Mouse (Mus musculus) brain, embryonic 14.5 days (tissue): ENCODE results near the gene Uba52.

Source experiments
- CTCF ChIP-seq: fragments of 200-500 bp; IDR thresholded peaks from 2 replicates; pipeline ENCODE4 v1.5.1; 2012; ENCODE audit warnings: inconsistent platforms, mild to moderate bottlenecking, moderate library complexity, borderline replicate concordance; ENCODE audit not compliant: insufficient read depth, insufficient read length; ENCODE audit errors: extremely low read depth
- POLR2A ChIP-seq: fragments of 200-500 bp; IDR thresholded peaks from 2 replicates; pipeline ENCODE4 v1.6.1; 2012; ENCODE audit warnings: mild to moderate bottlenecking, inconsistent platforms, borderline replicate concordance; ENCODE audit not compliant: poor library complexity, insufficient read depth, insufficient read length, severe bottlenecking; ENCODE audit errors: extremely low read depth

- TF ChIP-seq CTCF: no peak
- no peak for TF ChIP-seq POLR2A
Observed at GRCm38 (mm10) chr8:70458462-70458861, 52.1 kb downstream of the Uba52 start.
